Mouse (Mus musculus): ENCODE measurements around the gene Plekha5.

DNA sequence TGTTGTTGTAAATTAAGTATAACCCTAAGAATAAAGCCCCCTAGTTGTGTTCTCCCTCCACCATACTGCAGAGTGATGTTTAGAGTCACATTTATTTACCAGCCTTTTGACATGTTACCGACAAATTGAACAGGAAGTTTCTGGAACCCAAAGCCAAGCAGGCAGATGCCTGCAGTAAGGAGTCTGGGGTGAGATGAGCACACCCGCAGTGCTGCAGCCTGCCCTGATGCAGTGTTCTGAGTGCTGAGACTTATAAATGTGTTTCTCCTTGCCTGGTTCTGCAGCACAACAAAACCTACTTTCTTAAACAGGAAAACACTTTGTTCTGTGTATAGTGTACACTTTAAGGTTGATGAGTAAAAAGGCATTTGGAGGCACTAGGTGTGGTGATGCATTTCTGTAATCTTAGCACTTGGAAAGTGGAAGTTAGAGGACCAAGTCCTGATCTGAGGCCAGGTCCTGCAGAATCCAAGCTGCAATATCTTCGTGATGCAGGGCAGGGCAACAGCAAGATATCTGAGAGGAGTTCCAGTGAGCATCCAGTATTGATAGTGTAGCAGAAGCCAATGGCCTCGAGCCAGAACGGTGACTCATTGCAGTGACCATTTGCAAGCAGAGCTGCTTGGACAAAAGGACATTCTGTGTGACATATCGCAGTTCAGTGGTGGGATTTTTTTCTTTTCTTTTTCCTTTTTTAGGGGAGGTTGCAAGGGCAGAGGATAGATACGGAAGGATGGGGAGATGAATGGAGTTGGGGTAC, 58.0 kb downstream of the Plekha5 start:
- TF ChIP-seq CTCF (IDR thresholded peaks at IDR 0.05; ENCODE audit: low read depth) = no peak
- no peak for TF ChIP-seq EP300 (IDR thresholded peaks at IDR 0.05; ENCODE audit: low read depth)

Data from liver, postnatal 0 days (tissue).